Mouse (Mus musculus): ENCODE data around the gene Usf3. TPM values are rescaled to one million over a fixed set of nuclear protein-coding genes. Genes with fewer than 3 reads are reported as not detected.

Gene Usf3
- 4.1 TPM in 2 replicates for polyA plus RNA-seq (2016; fragmentation: Nextera tagmentation; extraction: Ambion mirVana)

DNA sequence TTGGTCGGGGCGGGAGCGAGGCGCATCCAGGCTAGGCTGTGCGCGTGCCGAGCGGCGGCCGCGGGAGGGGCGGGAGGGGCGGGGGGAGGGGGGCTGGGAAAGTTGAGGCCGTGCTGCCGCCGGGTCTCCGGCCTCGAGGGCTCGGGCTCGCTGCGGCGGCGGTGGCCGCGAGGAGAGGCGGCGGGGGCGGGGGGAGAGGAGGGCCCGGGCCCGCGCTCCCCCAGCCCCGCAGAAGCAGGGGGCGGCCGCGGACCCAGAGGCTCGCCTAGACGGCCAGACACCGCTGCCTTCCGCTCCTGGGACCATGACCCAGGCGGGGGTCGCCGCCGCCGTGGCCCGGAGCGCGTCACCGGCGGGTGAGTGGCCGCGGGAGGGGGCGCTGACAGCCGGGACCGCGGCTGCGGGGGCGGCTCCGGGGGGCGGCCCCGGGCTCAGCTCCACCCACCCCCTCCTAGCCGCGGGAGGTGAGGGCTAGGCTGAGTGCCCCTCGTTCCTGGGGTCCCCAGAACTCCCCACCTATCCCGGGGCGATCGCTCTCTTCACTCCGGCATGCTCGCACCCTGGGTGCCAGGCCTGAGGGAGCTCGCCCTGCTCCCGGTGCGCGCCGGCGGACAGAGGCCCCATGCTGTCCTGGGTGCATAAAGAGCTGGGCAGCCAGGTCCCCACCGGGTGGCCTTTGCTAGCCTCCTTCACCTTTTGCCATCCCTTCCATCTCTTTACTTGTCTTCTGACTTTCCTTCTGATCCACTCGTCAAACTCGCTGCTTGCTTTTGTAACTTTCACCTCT lies at the start of gene Usf3:
Gene Usf3, plus strand, starts transcription at position 92 of the 787 bp plus-strand sequence.
- ATAC-seq (ENCODE audit: low FRiP score, low read depth), result peak; percentile 80
- Histone ChIP-seq H3K4me3 (peak within 1 kb of the TSS; percentile 96), H3K36me3 (0 out of 2 replicates have a peak, but pooled peaks cover under 1% of the 10 kb centered on the region), H3K27ac (replicated peaks) (peak within 1 kb of the TSS; percentile 84), H3K27me3 (no peaks in the 10 kb centered on the region), H3K9me3 (no peaks in the 10 kb centered on the region), H3K9ac (replicated peaks) (peak within 1 kb of the TSS; percentile 95), H3K4me2 (replicated peaks) (peak within 1 kb of the TSS; percentile 79), H3K4me1 (peaks cover 14% of the 10 kb centered on the region)
- WGBS, result under 1% methylated on average over 57 of the region's 77 CpGs

DNA sequence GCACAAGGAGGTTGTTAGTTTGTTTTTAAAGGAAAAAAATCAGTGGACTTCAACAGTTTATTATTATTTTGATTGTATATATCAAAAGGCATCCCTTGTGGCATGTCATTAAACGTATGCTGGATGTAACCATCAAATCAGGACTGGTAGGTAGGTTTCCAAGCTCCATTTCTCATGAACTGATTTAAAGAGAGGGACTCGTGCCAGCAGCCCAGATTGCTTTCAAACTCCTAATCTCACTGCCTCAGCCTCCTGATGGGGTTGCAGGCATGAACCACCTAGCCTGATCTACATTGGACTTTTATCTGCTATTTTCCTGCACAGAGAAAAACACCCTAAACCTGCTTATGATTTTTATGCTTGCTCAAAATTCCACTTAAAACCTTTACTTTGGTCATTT lies 49.3 kb upstream of the Usf3 start:
- H3K27ac ChIP-seq (replicated peaks), result no peak overlapping the region
- 90% methylated on average over 2 of the region's 2 CpGs for WGBS
- no peaks in the 10 kb centered on the region for H3K9me3 ChIP-seq
- H3K4me1 ChIP-seq, result no peaks in the 10 kb centered on the region
- H3K27me3 ChIP-seq, result no peaks in the 10 kb centered on the region
- H3K4me3 ChIP-seq, result no peak overlapping the region
- ATAC-seq (ENCODE audit: low FRiP score, low read depth), result no peak
- no peaks in the 10 kb centered on the region for H3K36me3 ChIP-seq
- H3K9ac ChIP-seq (replicated peaks), result no peak overlapping the region
- H3K4me2 ChIP-seq (replicated peaks), result no peak overlapping the region

DNA sequence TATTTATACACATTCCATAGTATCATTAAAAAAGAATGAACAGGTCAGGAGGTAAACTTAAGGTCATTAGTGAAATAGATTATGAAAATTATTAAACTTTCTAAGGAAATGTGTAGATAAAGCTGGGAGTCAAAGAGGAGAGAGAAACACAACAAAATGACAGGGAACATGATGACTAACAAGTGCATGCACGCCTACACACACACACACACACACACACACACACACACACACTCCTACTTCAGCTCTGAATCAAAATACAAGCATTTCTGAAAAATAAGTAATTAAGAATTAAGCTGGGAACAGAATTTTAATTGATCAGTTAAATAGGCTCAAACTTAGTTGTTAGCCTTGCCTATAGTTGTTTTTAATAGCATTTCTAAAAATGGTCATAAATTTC lies 48.3 kb upstream of the Usf3 start:
- Histone ChIP-seq H3K27me3 (no peaks in the 10 kb centered on the region), H3K9ac (replicated peaks) (no peak overlapping the region), H3K36me3 (no peaks in the 10 kb centered on the region), H3K4me2 (replicated peaks) (no peak overlapping the region), H3K4me1 (no peaks in the 10 kb centered on the region), H3K27ac (replicated peaks) (no peak overlapping the region), H3K9me3 (no peaks in the 10 kb centered on the region), H3K4me3 (no peak overlapping the region)
- WGBS, result 93% methylated on average over 1 of the region's 1 CpGs
- no peak for ATAC-seq (ENCODE audit: low FRiP score, low read depth)

DNA sequence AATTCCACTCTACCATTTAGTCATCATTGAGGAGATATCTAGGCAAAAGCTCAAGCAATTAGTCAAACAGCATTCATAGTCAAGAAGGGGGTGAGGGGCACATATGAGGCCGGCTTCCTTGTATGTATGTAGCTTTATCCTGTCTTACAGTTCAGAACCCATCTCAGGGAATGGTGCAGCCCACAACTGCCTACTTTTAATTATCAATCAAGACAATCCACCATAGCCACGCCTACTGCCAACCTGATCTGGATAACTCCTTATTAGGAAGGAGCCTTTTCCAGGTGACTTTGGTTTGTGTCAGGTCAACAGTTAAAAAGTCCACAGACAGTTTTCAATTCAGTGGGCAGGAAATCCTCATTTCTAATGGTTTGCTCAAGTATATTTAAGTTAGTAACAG lies 47.6 kb upstream of the Usf3 start:
- 88% methylated on average over 2 of the region's 2 CpGs for WGBS
- H3K4me1 ChIP-seq, result no peaks in the 10 kb centered on the region
- no peaks in the 10 kb centered on the region for H3K9me3 ChIP-seq
- no peak overlapping the region for H3K9ac ChIP-seq (replicated peaks)
- no peak overlapping the region for H3K27ac ChIP-seq (replicated peaks)
- H3K27me3 ChIP-seq, result no peaks in the 10 kb centered on the region
- no peak overlapping the region for H3K4me2 ChIP-seq (replicated peaks)
- ATAC-seq (ENCODE audit: low FRiP score, low read depth), result no peak
- H3K4me3 ChIP-seq, result no peak overlapping the region
- no peaks in the 10 kb centered on the region for H3K36me3 ChIP-seq

DNA sequence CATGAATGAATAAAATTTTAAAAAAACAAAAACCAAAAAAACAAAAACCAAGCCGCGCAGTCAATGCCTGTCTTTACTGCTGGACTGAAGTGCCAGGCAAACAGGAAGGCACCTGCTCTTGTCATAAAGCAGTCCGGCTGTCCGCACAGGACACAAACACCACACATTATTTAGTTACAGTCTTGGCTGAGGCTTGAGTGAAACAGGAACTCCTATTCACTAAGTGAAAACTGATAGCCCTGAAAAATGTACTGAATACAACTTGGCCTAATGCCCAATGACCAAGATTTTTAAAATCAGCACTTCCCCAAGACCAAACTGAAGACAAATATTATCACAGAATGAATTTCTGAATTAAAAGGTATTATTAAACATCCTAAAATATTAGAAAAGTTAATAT lies 46.6 kb upstream of the Usf3 start:
- no peak overlapping the region for H3K4me2 ChIP-seq (replicated peaks)
- WGBS, result 92% methylated on average over 4 of the region's 4 CpGs
- no peaks in the 10 kb centered on the region for H3K9me3 ChIP-seq
- H3K36me3 ChIP-seq, result no peaks in the 10 kb centered on the region
- H3K9ac ChIP-seq (replicated peaks), result no peak overlapping the region
- no peaks in the 10 kb centered on the region for H3K27me3 ChIP-seq
- H3K27ac ChIP-seq (replicated peaks), result no peak overlapping the region
- ATAC-seq (ENCODE audit: low FRiP score, low read depth), result no peak
- no peaks in the 10 kb centered on the region for H3K4me1 ChIP-seq
- no peak overlapping the region for H3K4me3 ChIP-seq

DNA sequence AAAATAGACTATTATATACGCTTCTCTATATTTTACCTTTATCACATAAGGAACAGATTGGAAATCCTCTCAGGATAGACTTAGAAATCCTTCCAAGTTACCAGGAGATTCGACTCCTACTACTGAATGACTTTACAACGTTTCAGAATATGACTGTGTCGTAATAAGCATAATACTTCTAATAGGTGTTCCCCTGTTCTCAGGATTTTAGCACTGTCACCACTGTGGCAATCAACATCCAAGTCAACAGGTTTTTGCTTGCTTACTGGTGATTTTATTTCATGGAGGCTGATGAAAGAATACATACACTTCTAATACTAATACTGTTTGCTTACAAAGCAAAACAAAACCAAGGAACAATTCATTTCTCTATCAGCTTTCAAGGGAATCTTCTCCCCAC lies 40.7 kb upstream of the Usf3 start:
- 87% methylated on average over 4 of the region's 4 CpGs for WGBS
- no peak for ATAC-seq (ENCODE audit: low FRiP score, low read depth)
- no peaks in the 10 kb centered on the region for H3K27me3 ChIP-seq
- H3K4me3 ChIP-seq, result no peak overlapping the region
- H3K36me3 ChIP-seq, result no peaks in the 10 kb centered on the region
- H3K9me3 ChIP-seq, result no peaks in the 10 kb centered on the region
- H3K4me1 ChIP-seq, result no peaks in the 10 kb centered on the region
- no peak overlapping the region for H3K27ac ChIP-seq (replicated peaks)
- H3K9ac ChIP-seq (replicated peaks), result no peak overlapping the region
- H3K4me2 ChIP-seq (replicated peaks), result no peak overlapping the region

DNA sequence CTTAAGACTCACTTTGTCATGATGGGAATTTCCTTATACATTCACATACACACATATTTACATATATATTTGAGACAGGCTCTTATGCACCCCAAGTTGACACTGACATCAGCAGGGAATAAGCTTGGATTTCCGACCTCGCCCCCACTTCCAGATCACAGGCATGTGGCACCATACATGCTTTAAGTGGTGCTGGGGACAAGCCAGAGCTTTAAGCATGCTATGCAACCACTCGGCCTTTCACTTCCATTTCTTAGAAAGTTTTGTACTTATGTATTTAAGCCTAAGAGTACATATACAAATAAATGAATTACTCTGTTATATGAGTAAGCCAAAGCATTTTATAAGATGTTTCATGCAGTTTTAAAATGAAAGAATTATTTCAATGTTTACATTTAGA lies 39.9 kb upstream of the Usf3 start:
- H3K4me3 ChIP-seq, result no peak overlapping the region
- H3K27ac ChIP-seq (replicated peaks), result no peak overlapping the region
- no peak for ATAC-seq (ENCODE audit: low FRiP score, low read depth)
- H3K27me3 ChIP-seq, result no peaks in the 10 kb centered on the region
- WGBS, result 89% methylated on average over 3 of the region's 3 CpGs
- H3K9me3 ChIP-seq, result no peaks in the 10 kb centered on the region
- peaks cover 9% of the 10 kb centered on the region for H3K4me1 ChIP-seq
- no peak overlapping the region for H3K9ac ChIP-seq (replicated peaks)
- H3K36me3 ChIP-seq, result no peaks in the 10 kb centered on the region
- no peak overlapping the region for H3K4me2 ChIP-seq (replicated peaks)

DNA sequence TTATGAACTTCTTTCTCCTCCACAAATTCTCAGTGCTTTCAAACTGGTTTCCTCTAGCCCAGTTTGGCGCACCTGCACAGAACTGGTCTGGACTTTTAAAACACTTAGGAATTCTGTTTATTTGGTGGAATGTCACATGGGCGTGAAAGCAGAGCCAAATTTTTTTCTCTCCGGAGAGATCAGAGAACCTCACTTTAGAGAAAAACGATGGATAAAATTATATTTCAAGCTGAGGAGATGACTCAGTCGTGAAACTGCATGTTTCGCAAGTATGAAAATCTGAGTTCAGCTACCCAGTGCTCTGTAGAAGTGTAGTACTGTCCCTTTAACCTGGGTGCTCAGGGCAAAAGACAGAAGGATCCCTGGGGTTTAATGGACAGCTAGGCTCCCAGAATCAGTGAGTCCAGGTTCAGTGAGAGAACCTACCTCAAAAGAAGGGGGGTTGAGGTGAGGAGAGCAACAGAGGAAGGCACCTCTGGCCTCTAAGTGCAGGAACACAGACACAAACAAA lies 36.5 kb upstream of the Usf3 start:
- Histone ChIP-seq H3K4me1 (peaks cover 13% of the 10 kb centered on the region), H3K9ac (replicated peaks) (no peak overlapping the region), H3K27ac (replicated peaks) (no peak overlapping the region), H3K9me3 (no peaks in the 10 kb centered on the region), H3K27me3 (no peaks in the 10 kb centered on the region), H3K36me3 (no peaks in the 10 kb centered on the region), H3K4me3 (no peak overlapping the region), H3K4me2 (replicated peaks) (no peak overlapping the region)
- 92% methylated on average over 6 of the region's 6 CpGs for WGBS
- no peak for ATAC-seq (ENCODE audit: low FRiP score, low read depth)

DNA sequence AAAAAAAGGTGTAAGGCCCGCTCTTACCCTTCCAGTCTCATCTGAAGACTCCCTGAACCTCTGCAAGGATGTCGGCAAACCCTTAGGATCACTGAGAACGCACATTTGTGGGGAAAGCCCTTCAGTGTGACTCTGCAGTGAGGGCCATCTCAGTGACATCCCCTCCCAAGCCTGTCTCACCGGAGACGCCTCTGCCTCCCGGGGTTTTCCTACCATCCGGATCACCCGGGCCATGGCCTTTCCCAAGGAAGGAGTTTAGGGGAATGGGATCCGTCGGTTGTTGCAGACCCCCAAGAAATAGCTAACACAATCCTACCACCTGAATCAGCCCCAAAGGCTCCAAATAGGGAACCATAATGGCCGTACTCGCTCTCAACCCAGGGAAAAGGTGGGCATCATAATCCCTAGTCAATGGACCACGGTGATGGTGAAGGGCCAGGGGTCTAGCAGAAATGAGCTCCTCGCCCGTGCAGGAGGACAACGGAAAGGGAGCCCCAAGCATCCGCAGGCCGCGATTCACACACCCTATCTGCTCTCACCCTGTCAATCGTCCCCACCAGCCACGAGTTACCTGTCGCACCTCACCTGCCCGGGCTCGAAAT lies 34.6 kb upstream of the Usf3 start:
- Histone ChIP-seq H3K9me3 (no peaks in the 10 kb centered on the region), H3K36me3 (no peaks in the 10 kb centered on the region), H3K4me3 (peak overlapping the region; percentile 96), H3K27me3 (no peaks in the 10 kb centered on the region), H3K9ac (replicated peaks) (peak overlapping the region; percentile 91), H3K27ac (replicated peaks) (peak overlapping the region; percentile 98), H3K4me2 (replicated peaks) (peak overlapping the region; percentile 90), H3K4me1 (peaks cover 16% of the 10 kb centered on the region)
- ATAC-seq (ENCODE audit: low FRiP score, low read depth), result 0 out of 2 replicates have a peak, but pooled peaks have one; percentile 0
- WGBS, result 2% methylated on average over 24 of the region's 24 CpGs

DNA sequence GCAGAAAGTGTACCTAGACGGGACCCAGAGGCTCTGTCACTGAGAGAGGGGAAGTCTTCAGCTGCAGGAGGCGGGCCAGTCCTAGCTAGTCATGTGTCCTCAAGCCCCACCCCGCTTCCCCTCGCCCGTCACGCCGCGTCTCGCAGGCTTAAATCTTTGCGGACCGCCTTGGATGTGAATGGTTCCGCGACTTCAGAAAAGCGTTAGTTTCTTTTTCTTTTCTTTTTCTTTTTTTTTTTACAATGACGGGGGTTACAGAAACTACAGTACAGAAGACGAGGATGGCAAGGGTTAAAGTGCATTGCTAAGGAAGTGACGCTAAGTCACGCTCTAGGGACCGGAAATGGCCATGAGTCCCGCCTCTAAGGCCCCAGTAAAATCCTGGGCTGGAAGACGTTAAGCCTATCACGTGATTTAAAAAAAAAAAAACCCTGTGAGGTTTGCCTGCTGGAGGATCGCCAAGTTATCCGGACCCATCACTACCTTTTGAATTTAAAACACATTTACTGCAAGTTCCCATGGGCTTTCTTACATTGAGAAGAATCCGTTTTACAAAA lies 34.0 kb upstream of the Usf3 start:
- Histone ChIP-seq H3K4me3 (peak overlapping the region; percentile 96), H3K4me2 (replicated peaks) (peak overlapping the region; percentile 90), H3K27me3 (no peaks in the 10 kb centered on the region), H3K9me3 (no peaks in the 10 kb centered on the region), H3K4me1 (peaks cover 16% of the 10 kb centered on the region), H3K27ac (replicated peaks) (peak overlapping the region; percentile 98), H3K36me3 (no peaks in the 10 kb centered on the region), H3K9ac (replicated peaks) (peak overlapping the region; percentile 91)
- WGBS, result under 1% methylated on average over 25 of the region's 25 CpGs
- peak; percentile 88 for ATAC-seq (ENCODE audit: low FRiP score, low read depth)

DNA sequence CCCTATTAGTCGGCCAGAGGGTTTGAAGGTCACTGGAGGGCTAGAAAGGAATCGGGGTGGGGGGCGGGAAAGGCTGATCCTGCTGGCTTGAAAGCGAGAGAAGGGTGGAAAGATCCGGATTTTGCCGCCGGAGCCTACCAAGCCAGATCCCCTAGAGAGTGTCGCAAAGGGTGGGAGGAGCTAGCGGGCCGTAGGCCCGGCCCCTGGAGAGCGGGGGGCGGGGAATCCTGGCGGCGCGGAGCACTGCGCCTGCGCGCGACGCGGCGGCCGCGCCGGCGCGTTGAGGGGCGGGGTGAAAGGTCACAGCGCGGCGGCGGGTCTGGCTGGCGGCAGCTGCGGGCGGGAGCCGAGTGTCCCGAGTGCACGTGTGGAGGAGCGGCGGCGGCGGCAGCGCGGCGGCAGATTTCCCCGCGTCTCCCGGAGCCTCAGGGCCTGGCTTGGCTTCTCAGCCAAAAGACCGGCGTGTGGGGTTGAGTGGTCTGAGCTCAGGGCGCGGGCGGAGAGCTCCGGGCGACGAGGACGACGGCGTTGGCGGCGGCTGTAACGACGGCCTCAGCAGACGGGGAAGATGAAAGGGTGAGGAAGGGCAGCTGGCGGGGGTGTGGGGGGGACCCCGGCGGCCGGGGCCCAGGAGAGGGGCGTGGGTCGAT lies 33.4 kb upstream of the Usf3 start, which contains the start of the genes Atp6v1a and Naa50:
Gene Atp6v1a, minus strand, starts transcription at position 170 of the 650 bp plus-strand sequence.
Gene Naa50, plus strand, starts transcription at position 295 of the 650 bp plus-strand sequence.
- under 1% methylated on average over 70 of the region's 71 CpGs for WGBS
- peak within 1 kb of the TSS; percentile 96 for H3K4me3 ChIP-seq
- ATAC-seq (ENCODE audit: low FRiP score, low read depth), result peak; percentile 88
- no peaks in the 10 kb centered on the region for H3K27me3 ChIP-seq
- H3K4me1 ChIP-seq, result peaks cover 16% of the 10 kb centered on the region
- H3K27ac ChIP-seq (replicated peaks), result peak within 1 kb of the TSS; percentile 98
- H3K36me3 ChIP-seq, result no peaks in the 10 kb centered on the region
- peak within 1 kb of the TSS; percentile 91 for H3K9ac ChIP-seq (replicated peaks)
- H3K9me3 ChIP-seq, result no peaks in the 10 kb centered on the region
- peak within 1 kb of the TSS; percentile 90 for H3K4me2 ChIP-seq (replicated peaks)

Data from midbrain, embryonic 12.5 days (tissue).